Mouse (Mus musculus) hindbrain, embryonic 10.5 days (tissue): ENCODE results near the gene Mgst3. TPM values are rescaled to one million over a fixed set of nuclear protein-coding genes. Genes with fewer than 3 reads are reported as not detected.
A peak's percentile ranks its signal among the peaks of the same experiment; 100 is the strongest.
"Not testable (repeated sequence)": the region's sequence is repeated elsewhere in the genome, so short reads cannot be mapped to it uniquely, and the experiment has no call there.

Experiments
- DNase-seq: peaks from one replicate; pipeline ENCODE4 v3.0.0-alpha.2; 2017; ENCODE audit warnings: low spot score
- H3K27ac ChIP-seq: fragments of 300-500 bp; sonication (generic); 2 replicates; pipeline ENCODE4 v1.5.1; 2016; ENCODE audit warnings: mild to moderate bottlenecking, moderate library complexity
- H3K27me3 ChIP-seq: fragments of 300-500 bp; sonication (generic); 2 replicates; pipeline ENCODE4 v1.6.1; 2016; ENCODE audit warnings: mild to moderate bottlenecking; ENCODE audit not compliant: poor library complexity, insufficient read depth, severe bottlenecking
- H3K36me3 ChIP-seq: fragments of 300-500 bp; sonication (generic); 2 replicates; pipeline ENCODE4 v1.6.1; 2016; ENCODE audit warnings: mild to moderate bottlenecking, moderate library complexity
- H3K4me1 ChIP-seq: fragments of 300-500 bp; sonication (generic); replicated peaks from 2 replicates; pipeline ENCODE4 v1.6.1; 2016; ENCODE audit warnings: mild to moderate bottlenecking
- H3K4me3 ChIP-seq: fragments of 300-500 bp; sonication (generic); 2 replicates; pipeline ENCODE4 v1.5.1; 2016; ENCODE audit warnings: mild to moderate bottlenecking, moderate library complexity
- H3K9me3 ChIP-seq: fragments of 300-500 bp; sonication (generic); 2 replicates; pipeline ENCODE4 v1.6.1; 2016; ENCODE audit warnings: mild to moderate bottlenecking, moderate library complexity
- WGBS: fragments of 180-500 bp; shearing (Covaris S2); methylation state at CpG from one replicate; pipeline ENCODE4 v1.1.7; 2016; 5-methylcytosine and 5-hydroxymethylcytosine counted together
- polyA plus RNA-seq: library from polyadenylated mRNA; unstranded; fragments of >200 nt; fragmentation: Nextera tagmentation; extraction: Ambion mirVana; gene quantifications from 2 replicates; pipeline ENCODE4 v1.2.1, GENCODE M21; 2016

The Mgst3 gene
- polyA plus RNA-seq, 1 experiment from 2014 or later: 83.9 TPM

DNA sequence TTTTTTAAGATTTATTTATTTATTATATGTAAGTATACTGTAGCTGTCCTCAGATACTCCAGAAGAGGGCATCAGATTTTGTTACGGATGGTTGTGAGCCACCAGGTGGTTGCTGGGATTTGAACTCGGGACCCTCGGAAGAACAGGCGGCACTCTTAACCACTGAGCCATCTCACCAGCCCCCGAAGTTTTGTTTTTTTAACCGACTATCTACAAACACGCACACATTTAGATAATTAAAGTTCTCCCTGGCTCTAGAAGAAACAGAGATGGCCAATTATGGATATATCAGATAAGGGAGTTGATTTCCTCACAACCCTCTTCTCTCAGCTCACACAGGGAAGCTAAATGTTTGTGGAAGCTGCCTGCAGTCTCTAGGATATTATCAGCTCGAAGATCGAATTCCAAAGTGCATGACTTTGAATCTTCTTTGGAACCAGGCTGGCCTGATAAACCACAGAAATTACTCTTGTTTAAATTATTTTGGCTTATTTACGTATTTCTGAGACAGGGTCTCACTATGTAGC, 47.6 kb downstream of the Mgst3 start:
- H3K4me3 ChIP-seq, DNase-seq, H3K36me3 ChIP-seq, H3K27me3 ChIP-seq, H3K27ac ChIP-seq, H3K9me3 ChIP-seq: not testable (repeated sequence)
- peaks cover 10% of the 10 kb centered on the region for H3K4me1 ChIP-seq
- WGBS: 91% methylated on average over 10 of the region's 10 CpGs

DNA sequence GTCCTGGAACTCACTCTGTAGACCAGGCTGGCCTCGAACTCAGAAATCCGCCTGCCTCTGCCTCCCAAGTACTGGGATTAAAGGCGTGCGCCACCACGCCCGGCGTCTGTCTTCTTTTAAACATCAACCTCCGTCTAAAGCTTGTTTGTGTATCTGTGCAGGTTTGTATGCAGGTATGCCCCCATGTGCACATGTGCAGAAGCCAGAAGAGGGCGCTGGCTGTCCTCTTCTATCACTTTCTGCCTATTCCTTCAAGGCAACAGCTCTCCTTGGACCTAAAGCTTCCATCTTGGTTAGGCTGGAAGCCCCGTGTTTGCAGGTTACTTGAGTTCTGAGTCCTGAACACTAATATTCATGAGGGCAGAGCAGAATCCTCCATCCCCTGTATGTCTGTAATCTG, 50.8 kb downstream of the Mgst3 start:
- WGBS: 89% methylated on average over 10 of the region's 10 CpGs
- DNase-seq: no peak
- no peaks in the 10 kb centered on the region for H3K36me3 ChIP-seq

DNA sequence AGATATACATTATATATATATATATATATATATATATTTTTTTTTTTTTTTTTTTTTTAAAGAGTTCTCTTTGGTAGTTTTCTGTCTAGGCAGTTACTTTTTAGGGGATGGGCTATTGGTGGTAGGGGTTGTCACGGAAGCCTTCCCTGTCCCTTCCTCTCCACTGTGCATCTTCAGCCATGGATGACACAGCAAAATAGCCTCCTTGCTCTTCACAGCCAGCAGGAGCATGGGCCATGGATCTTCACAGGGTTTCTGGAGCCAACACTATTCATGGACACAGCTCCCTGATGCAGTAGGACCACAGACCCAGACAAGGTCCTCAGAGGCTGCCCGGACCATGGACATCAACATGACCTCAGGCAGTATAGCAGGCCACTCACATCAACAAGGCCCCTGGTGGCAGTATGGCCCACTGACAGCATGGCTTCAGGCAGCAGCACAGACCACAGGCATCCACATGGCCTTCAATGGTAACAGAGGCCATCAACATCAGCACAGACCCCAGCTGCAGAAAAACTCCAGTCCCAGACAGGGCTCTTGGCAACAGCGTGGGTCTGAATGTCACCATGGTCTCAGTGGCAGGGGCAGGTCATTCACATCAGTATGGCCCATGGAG, 52.6 kb downstream of the Mgst3 start:
- no peaks in the 10 kb centered on the region for H3K9me3 ChIP-seq
- peak; percentile 15 for DNase-seq
- 90% methylated on average over 3 of the region's 3 CpGs for WGBS

More for the DNA sequence above, 50.8 kb downstream of the Mgst3 start:
- peaks cover 9% of the 10 kb centered on the region for H3K4me1 ChIP-seq
- no peak overlapping the region for H3K27ac ChIP-seq
- no peak overlapping the region for H3K4me3 ChIP-seq
- H3K9me3 ChIP-seq: no peaks in the 10 kb centered on the region
- H3K27me3 ChIP-seq: peaks cover 21% of the 10 kb centered on the region

DNA sequence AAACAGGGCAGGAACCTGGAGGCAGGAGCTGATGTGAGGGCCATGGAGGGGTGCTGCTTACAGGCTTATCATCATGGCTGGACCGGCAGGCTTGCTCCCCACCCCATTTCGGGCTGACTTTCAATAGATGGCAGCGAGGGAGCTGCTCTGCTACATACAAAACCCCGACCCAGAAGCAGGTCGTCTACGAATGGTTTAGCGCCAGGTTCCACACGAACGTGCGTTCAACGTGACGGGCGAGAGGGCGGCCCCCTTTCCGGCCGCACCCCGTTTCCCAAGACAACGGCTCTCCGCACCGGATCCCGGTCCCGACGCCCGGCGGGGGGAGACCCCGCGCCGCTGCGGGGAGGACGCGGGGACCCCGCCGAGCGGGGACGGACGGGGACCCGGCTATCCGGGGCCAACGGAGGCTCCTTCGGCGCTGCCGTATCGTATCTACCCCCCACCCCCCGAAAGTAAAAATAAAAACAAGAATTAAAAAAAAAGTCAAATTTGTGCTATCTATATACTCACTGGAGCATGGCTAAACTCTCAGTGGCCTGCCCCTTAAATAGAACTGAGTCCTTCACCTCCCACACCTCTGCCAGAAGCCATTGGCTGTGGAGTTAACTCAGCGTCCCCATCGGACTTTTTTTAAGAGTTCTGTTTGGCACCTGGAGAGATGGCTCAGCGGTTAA, 53.4 kb downstream of the Mgst3 start:
- WGBS: 3% methylated on average over 47 of the region's 47 CpGs
- DNase-seq: peak; percentile 20
- no peaks in the 10 kb centered on the region for H3K36me3 ChIP-seq
- peaks cover 9% of the 10 kb centered on the region for H3K4me1 ChIP-seq
- peak overlapping the region; percentile 56; the same call in 1 of the 2 replicates for H3K27ac ChIP-seq
- H3K27me3 ChIP-seq: peaks cover 21% of the 10 kb centered on the region
- H3K4me3 ChIP-seq: peak overlapping the region; percentile 56
- H3K9me3 ChIP-seq: no peaks in the 10 kb centered on the region

More for the DNA sequence above, 52.6 kb downstream of the Mgst3 start:
- Histone ChIP-seq H3K4me1 (peaks cover 9% of the 10 kb centered on the region), H3K27me3 (peaks cover 21% of the 10 kb centered on the region), H3K36me3 (no peaks in the 10 kb centered on the region), H3K27ac (no peak overlapping the region), H3K4me3 (no peak overlapping the region)

DNA sequence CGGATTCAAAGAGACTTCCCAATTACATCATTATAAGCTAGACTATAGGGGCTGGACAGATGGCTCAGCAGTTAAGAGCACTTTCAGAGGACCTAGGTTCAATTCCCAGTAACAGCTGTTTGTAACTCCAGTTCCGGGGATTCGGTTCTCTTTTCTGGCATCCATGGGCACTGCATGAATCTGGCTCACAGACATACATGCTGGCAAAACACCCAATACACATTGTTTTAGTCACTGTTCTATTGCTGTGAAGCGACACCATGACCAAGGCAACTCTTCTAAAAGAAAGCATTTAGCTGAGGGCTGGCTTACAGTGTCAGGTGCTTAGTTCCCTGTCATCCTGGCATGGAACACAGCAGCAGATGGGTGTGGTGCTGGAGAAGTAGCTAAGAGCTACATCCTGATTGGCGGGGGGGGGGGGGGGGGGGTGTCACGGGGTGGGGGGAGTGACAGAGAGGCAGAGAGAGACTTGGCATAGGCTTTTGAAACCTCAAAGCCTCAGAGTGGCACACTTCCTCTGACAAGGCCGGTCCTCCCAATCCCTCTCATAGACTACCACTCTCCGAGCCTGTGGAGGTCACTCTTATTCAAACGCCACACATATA, 54.4 kb downstream of the Mgst3 start:
- Histone ChIP-seq H3K4me3 (no peak overlapping the region), H3K27ac (no peak overlapping the region), H3K27me3 (peaks cover 21% of the 10 kb centered on the region), H3K9me3 (no peaks in the 10 kb centered on the region), H3K4me1 (peaks cover 9% of the 10 kb centered on the region), H3K36me3 (no peaks in the 10 kb centered on the region)
- no peak for DNase-seq
- WGBS: 77% methylated on average over 8 of the region's 9 CpGs

DNA sequence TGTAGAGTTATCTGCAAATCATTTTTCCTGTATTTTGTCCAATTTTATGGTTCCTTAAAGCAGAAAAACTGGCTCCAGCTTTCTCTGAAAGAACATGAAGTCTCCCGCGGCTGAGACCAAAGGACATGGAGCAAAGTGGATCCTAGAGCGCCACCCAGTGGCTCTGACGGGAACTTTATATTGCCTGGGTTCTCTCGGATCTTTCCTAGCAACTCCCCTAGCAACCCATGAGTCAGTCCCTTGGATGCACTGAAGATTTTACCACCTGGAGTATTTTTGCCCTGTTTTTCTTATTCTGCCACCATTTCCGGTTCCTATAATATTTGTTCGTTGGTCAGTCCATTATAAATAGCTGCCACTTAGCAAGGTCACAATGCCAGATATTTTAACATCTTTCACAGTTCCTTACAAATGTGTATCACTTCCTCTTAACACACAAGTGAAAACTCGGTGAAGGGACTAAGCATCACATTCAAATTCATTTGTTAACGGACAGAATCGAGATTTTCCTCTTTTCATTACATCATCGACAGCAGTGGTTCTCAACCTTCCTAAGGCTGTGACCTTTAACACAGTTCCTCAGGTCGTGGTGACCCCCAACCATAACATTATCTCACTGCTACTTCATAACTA, 56.1 kb downstream of the Mgst3 start:
- H3K27ac ChIP-seq: no peak overlapping the region
- peak; percentile 86 for DNase-seq
- peaks cover 9% of the 10 kb centered on the region for H3K4me1 ChIP-seq
- H3K9me3 ChIP-seq: no peaks in the 10 kb centered on the region
- H3K36me3 ChIP-seq: peaks cover 7% of the 10 kb centered on the region
- peaks cover 21% of the 10 kb centered on the region for H3K27me3 ChIP-seq
- WGBS: 20% methylated on average over 12 of the region's 12 CpGs
- no peak overlapping the region for H3K4me3 ChIP-seq

DNA sequence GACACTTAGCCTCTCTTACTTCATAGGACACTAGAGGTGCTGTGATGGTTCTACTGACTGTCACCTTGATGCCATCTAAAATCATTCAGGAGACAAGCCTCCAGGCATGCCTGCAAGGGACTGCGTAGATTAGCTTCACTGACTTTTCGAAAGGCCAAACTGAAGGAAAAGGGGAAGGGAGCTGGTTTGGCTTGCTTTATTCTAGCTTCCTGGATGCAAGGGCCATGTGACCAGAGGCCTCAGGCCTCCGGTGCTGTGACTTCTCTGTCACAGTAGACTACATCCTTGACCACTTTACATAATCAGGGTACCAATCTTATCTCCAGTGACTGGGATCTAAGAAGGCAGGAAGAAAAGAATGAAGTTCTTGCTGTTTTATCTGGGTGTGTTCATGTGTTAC, 57.2 kb downstream of the Mgst3 start:
- DNase-seq: no peak
- H3K9me3 ChIP-seq: no peaks in the 10 kb centered on the region
- no peak overlapping the region for H3K27ac ChIP-seq
- H3K4me3 ChIP-seq: no peak overlapping the region
- 92% methylated on average over 3 of the region's 3 CpGs for WGBS
- peaks cover 18% of the 10 kb centered on the region for H3K27me3 ChIP-seq
- H3K4me1 ChIP-seq: peaks cover 9% of the 10 kb centered on the region
- peaks cover 19% of the 10 kb centered on the region for H3K36me3 ChIP-seq

DNA sequence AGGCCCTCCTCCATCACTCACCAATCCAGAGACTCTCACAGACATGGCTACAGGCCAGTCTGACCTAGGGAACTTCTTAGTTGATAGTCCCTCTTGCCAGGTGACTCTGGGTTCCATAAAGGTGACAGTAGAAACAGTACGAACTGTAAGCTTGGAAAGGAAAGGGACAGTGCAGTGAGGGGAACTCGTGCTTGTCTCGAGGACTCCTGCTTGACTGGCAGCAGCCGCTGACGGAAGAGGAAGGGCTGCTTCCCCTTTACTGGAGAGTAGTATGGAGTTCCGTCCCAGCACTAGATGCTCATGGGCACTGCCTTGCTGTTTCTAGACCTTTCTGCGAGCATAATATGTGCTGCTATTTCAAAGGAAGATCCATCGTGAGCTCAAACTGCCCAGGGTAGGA, 62.5 kb downstream of the Mgst3 start:
- no peak for DNase-seq
- no peak overlapping the region for H3K4me3 ChIP-seq
- no peaks in the 10 kb centered on the region for H3K27me3 ChIP-seq
- H3K27ac ChIP-seq: no peak overlapping the region
- H3K4me1 ChIP-seq: no peaks in the 10 kb centered on the region
- peaks cover 68% of the 10 kb centered on the region for H3K36me3 ChIP-seq
- 95% methylated on average over 8 of the region's 8 CpGs for WGBS
- H3K9me3 ChIP-seq: no peaks in the 10 kb centered on the region

DNA sequence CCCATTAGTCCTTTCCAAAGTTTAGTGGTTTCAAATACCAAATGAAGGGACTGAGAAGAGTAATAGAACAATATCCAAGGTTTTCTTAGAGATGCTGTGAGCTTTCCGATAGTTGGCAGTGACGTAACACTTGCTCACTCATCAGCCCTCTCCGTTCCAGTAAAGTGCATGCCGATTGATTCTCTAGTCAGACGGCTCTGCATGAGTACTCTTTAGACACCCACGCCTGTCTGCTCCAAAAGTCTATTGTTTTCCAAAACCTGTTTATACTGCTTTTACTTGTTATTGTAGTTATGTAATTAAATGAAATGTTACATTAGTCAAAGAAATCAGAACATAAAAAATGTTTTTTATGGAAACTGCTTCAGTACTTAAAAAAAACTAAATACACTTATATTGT, 64.9 kb downstream of the Mgst3 start:
- no peaks in the 10 kb centered on the region for H3K4me1 ChIP-seq
- H3K4me3 ChIP-seq: no peak overlapping the region
- no peak overlapping the region for H3K27ac ChIP-seq
- H3K27me3 ChIP-seq: no peaks in the 10 kb centered on the region
- H3K9me3 ChIP-seq: no peaks in the 10 kb centered on the region
- peaks cover 86% of the 10 kb centered on the region for H3K36me3 ChIP-seq
- no peak for DNase-seq
- whole genome bisulfite sequencing: 85% methylated on average over 6 of the region's 6 CpGs

Other genes starting within 250 kb of the Mgst3 start
- gene Uck2, start 108.5 kb downstream of the Mgst3 start, polyA plus RNA-seq: 113 and 125 TPM in 2 replicates
- 76.3 and 78.3 TPM in 2 replicates for gene Tmco1, start 85.5 kb downstream of the Mgst3 start, polyA plus RNA-seq
- 39.5 and 48.8 TPM in 2 replicates for gene Aldh9a1, start 43.9 kb downstream of the Mgst3 start, polyA plus RNA-seq
- not detected in 2 replicates for gene Lrrc52, start 72.9 kb upstream of the Mgst3 start, polyA plus RNA-seq
- 5.1 and 6.7 TPM in 2 replicates for gene Rxrg, start 204.5 kb upstream of the Mgst3 start, polyA plus RNA-seq